Mouse (Mus musculus): ENCODE measurements around the gene Tmem151a. TPM values are rescaled to one million over a fixed set of nuclear protein-coding genes. Genes with fewer than 3 reads are reported as not detected.
"Not testable (repeated sequence)": the region's sequence is repeated elsewhere in the genome, so short reads cannot be mapped to it uniquely, and the experiment has no call there.

Gene Tmem151a
- polyA plus RNA-seq, 1 experiment from 2014 or later = 1.5 TPM

DNA sequence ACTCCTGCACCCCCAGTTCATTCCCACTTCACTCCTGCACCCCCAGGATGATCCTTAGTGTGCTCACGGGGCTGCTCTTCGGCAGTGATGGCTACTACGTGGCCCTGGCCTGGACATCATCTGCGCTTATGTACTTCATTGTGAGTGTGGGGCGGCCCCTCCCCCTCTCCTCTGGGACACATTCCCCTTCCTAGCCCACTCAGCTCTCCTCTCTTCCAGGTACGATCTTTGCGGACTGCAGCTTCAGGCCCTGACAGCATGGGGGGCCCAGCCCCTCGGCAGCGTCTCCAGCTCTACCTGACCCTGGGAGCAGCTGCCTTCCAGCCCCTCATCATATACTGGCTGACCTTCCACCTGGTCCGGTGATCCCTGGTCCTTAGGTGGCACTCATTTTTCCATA lies 6.8 kb upstream of the Tmem151a start:
- H3K4me3 ChIP-seq = no peak overlapping the region
- H3K36me3 ChIP-seq = peaks cover 37% of the 10 kb centered on the region
- 85% methylated on average over 10 of the region's 10 CpGs for WGBS
- no peaks in the 10 kb centered on the region for H3K27me3 ChIP-seq
- ATAC-seq (ENCODE audit: low FRiP score) = no peak
- no peaks in the 10 kb centered on the region for H3K9me3 ChIP-seq (replicated peaks)
- H3K27ac ChIP-seq = no peak overlapping the region
- H3K4me2 ChIP-seq (replicated peaks) = no peak overlapping the region
- H3K9ac ChIP-seq = no peak overlapping the region
- peaks cover 54% of the 10 kb centered on the region for H3K4me1 ChIP-seq

DNA sequence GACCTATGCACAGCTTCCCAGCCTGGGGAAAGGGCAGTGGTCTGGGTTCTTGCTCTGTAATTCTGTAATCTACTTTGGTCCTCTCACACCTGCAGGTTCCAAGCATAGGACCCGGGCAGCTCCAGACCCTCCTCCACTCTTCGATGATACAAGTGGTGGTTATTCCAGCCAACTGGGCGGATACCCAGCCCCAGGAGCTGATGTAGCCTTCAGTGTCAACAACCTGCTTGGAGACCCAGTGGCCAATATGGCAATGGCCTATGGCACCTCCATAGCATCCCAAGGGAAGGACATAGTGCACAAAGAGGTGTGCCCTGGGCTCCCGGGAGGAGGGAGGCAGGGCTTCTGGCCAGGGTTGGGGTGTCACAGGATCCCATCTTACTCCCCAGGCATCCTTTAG lies 4.0 kb upstream of the Tmem151a start:
- H3K36me3 ChIP-seq = peaks cover 37% of the 10 kb centered on the region
- WGBS = 91% methylated on average over 4 of the region's 4 CpGs
- no peaks in the 10 kb centered on the region for H3K9me3 ChIP-seq (replicated peaks)
- H3K4me2 ChIP-seq (replicated peaks) = peak overlapping the region; percentile 87
- H3K4me3 ChIP-seq = peak overlapping the region; percentile 84
- H3K27me3 ChIP-seq = peaks cover 23% of the 10 kb centered on the region
- H3K4me1 ChIP-seq = peaks cover 35% of the 10 kb centered on the region
- no peak for ATAC-seq (ENCODE audit: low FRiP score)
- H3K9ac ChIP-seq = peak overlapping the region; percentile 79; the same call in 1 of the 2 replicates
- no peak overlapping the region for H3K27ac ChIP-seq

DNA sequence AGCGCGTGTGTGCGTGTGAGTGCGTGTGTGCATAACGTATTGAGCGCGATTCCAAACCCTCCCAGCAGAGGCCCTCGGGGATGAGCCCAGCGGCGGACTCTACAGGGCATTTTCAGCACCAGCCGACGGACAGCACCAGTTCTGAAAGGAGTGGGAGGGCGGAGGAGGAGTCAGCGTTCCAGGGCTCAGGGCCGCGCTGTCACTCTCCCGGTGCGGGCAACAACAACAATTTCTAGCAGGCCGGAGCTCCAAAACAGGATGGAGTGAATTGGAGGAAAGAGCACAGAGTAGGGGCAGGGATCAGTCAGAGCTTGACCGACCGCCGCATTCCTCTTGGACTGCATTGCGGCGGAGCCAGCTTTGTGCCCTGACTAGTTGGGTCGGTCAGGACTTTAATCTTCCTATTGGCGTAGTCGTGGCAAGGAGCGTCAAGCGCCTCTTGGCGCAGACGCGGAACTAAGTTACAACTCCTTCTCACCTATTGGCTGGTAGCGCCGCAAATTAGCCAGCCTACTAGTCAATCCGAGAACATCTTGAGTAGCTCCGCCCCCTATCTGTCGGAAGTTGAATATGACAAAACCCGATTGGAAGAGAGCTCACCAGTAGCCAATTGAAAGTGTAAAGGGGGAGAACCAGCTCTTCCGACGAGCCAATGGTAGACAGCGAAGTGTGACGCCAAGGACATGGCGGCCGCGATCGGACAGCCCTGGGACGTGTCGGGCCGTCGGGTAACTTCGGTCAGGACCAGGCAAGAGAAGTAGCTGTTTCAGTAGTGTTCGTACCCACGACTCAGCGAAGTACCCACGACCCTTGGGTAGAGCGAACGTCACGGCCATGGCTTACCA lies 2.8 kb upstream of the Tmem151a start, which contains the start of gene Yif1a:
Yif1a (plus strand) TSS at position 655 of the 845 bp plus-strand sequence.
- peak within 1 kb of the TSS; percentile 87 for H3K4me2 ChIP-seq (replicated peaks)
- H3K9ac ChIP-seq = peak within 1 kb of the TSS; percentile 79
- H3K27ac ChIP-seq = peak within 1 kb of the TSS; percentile 85
- no peaks in the 10 kb centered on the region for H3K9me3 ChIP-seq (replicated peaks)
- peak within 1 kb of the TSS; percentile 84 for H3K4me3 ChIP-seq
- under 1% methylated on average over 58 of the region's 58 CpGs for WGBS
- peaks cover 30% of the 10 kb centered on the region for H3K36me3 ChIP-seq
- peak; percentile 92 for ATAC-seq (ENCODE audit: low FRiP score)
- H3K4me1 ChIP-seq = peaks cover 25% of the 10 kb centered on the region
- peaks cover 35% of the 10 kb centered on the region for H3K27me3 ChIP-seq

DNA sequence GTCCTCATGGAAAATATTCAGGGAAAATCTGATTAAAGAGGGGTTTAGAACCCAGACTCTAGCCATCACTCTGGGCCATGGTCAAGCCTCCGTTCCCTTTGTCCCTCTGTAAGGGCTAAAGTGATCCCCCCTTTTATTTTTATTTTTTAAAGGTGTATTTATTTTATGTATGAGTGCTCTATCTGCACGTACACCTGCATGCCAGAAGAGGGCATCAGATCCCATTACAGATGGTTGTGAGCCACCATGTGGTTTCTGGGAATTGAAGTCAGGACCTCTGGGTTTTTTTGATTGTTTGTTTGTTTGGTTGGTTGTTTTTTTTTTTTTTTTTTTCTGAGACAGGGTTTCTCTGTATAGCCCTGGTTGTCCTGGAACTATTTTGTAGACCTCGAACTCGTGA lies 1.2 kb upstream of the Tmem151a start:
- H3K9me3 ChIP-seq (replicated peaks); ATAC-seq (ENCODE audit: low FRiP score); H3K27ac ChIP-seq; H3K9ac ChIP-seq; H3K4me3 ChIP-seq; H3K4me2 ChIP-seq (replicated peaks): not testable (repeated sequence)
- Histone ChIP-seq H3K4me1 (peaks cover 23% of the 10 kb centered on the region), H3K27me3 (peaks cover 51% of the 10 kb centered on the region), H3K36me3 (peaks cover 15% of the 10 kb centered on the region)
- WGBS = 58% methylated on average over 4 of the region's 4 CpGs

DNA sequence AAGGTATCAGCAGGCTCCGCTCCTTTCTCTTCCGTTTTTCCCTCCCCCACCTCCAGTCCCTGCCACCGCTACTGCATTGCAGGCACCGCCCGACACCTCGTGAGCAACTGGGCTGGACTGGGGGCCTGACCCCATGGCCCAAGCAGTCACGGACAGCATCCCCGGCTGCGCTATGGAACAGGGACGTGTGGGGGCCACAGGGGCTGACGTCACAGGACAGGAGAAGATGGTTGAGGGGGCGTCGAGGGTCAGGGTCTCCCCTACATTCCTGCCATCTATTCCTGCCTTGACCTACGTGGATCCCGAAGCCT lies 542 bp downstream of the Tmem151a start:
- Histone ChIP-seq H3K9ac (peak overlapping the region; percentile 63), H3K27me3 (peaks cover 68% of the 10 kb centered on the region), H3K36me3 (0 out of 2 replicates have a peak, but pooled peaks cover 2% of the 10 kb centered on the region), H3K4me1 (peaks cover 23% of the 10 kb centered on the region), H3K4me3 (peak overlapping the region; percentile 49), H3K27ac (no peak overlapping the region), H3K4me2 (replicated peaks) (peak overlapping the region; percentile 83), H3K9me3 (replicated peaks) (no peaks in the 10 kb centered on the region)
- WGBS = 4% methylated on average over 15 of the region's 15 CpGs
- ATAC-seq (ENCODE audit: low FRiP score) = no peak

DNA sequence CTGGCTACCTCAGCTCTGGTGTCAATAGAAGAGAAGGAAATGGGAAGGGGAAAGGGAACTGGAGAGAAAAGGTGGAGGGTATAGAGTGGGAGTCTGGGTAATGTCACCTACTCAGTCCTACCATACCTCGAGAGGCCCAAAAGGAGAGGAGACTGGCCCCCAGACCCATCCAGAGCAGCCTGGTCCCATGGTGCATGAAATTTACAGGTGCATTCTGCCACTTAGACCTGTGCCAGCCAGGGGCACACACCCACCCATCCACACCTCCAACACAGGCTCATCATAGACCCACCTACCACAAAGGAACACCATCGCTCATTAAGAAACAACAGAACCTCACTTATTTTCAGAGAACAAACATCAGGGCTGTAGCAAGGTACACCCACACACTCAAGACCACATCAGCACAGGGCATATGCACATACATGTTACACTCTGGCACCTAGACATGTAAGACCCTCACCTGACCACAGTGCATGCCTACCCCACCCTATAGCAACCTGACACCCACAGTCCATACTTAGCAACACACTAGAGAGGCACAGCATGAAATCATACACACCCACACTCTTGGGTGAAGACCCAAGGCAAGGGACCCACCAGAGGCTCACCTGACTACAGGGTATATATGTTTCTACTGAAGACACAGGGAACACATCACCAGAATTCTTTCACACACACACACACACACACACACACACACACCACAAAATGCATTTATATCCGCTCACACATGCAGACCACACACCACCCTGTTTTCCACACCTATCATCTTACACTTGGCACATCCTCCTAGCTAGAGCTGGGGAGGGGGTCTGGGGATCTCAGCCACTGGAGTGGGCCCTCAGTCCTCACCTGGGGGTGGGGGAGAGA lies 1.1 kb downstream of the Tmem151a start:
- H3K9me3 ChIP-seq (replicated peaks) = no peaks in the 10 kb centered on the region
- 71% methylated on average over 3 of the region's 3 CpGs for WGBS
- H3K9ac ChIP-seq = peak overlapping the region; percentile 63; the same call in 1 of the 2 replicates
- ATAC-seq (ENCODE audit: low FRiP score) = no peak
- H3K4me2 ChIP-seq (replicated peaks) = peak overlapping the region; percentile 83
- peaks cover 19% of the 10 kb centered on the region for H3K4me1 ChIP-seq
- peak overlapping the region; percentile 49 for H3K4me3 ChIP-seq
- no peaks in the 10 kb centered on the region for H3K36me3 ChIP-seq
- H3K27ac ChIP-seq = no peak overlapping the region
- H3K27me3 ChIP-seq = peaks cover 71% of the 10 kb centered on the region

DNA sequence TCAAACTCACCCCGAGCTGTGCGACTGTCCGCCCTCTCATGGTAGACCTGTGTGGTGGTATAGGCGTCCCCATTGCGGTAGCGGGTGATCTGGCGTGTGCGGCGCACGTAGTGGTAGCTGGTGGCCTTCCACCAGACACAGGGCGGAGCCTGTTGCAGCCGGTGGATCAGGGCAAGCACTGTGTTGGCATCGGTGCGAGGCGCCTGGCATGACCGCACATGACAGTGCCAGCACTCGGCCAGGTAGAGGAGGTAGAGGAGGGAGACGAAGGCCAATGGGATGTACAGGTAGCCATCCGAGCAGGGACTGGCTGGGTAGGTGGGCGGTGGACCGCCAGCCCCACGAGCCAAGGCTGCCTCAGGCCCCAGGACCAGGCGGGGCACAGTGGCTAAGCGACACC lies 2.7 kb downstream of the Tmem151a start:
- ATAC-seq (ENCODE audit: low FRiP score) = no peak
- no peak overlapping the region for H3K4me2 ChIP-seq (replicated peaks)
- H3K4me3 ChIP-seq = no peak overlapping the region
- H3K36me3 ChIP-seq = no peaks in the 10 kb centered on the region
- H3K4me1 ChIP-seq = peaks cover 13% of the 10 kb centered on the region
- no peaks in the 10 kb centered on the region for H3K9me3 ChIP-seq (replicated peaks)
- H3K27ac ChIP-seq = no peak overlapping the region
- H3K9ac ChIP-seq = no peak overlapping the region
- H3K27me3 ChIP-seq = peaks cover 75% of the 10 kb centered on the region
- WGBS = 75% methylated on average over 24 of the region's 24 CpGs

DNA sequence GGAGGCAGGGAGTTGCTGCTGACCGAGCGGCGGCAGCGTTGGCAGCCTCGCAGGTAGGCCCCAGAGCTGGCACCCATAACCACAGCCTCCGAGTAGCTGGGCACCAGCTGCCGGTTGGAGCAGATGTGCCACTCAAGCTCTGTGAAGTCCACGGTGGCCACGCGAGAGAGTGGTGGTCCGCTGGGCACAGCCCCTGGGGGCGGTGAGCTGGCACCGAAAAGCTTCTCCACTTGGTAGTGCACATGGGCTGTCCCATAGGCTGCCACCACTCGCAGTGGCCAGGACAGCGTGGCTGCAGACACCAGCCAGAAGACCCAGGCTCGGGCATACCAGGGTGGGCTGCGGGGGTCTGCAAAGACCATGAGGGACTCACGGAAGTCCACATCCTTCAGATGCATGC lies 3.3 kb downstream of the Tmem151a start:
- WGBS = 67% methylated on average over 18 of the region's 18 CpGs
- H3K4me1 ChIP-seq = peaks cover 9% of the 10 kb centered on the region
- no peak overlapping the region for H3K27ac ChIP-seq
- H3K36me3 ChIP-seq = no peaks in the 10 kb centered on the region
- ATAC-seq (ENCODE audit: low FRiP score) = no peak
- no peak overlapping the region for H3K4me3 ChIP-seq
- H3K4me2 ChIP-seq (replicated peaks) = no peak overlapping the region
- no peak overlapping the region for H3K9ac ChIP-seq
- no peaks in the 10 kb centered on the region for H3K9me3 ChIP-seq (replicated peaks)
- peaks cover 75% of the 10 kb centered on the region for H3K27me3 ChIP-seq

DNA sequence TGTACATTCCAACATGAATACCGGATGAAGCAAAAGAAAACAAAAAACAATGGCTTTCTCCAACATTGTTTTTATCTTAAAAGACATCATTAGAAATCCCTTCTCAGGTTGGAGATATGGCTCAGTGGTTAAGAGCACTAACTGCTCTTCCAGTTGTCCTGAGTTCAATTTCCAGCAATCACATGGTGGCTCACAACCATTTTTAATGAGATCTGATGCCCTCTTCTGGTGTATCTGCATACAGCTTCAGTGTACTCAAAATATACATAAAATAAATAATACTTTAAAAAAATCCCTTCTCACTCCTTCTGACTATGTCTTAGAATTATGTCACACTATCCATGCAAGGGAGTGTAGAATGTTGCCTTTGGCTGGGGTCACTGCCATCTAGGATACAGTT lies 6.1 kb downstream of the Tmem151a start:
- Histone ChIP-seq H3K4me2 (replicated peaks) (no peak overlapping the region), H3K27ac (no peak overlapping the region), H3K9ac (no peak overlapping the region), H3K4me3 (no peak overlapping the region), H3K27me3 (peaks cover 57% of the 10 kb centered on the region), H3K4me1 (no peaks in the 10 kb centered on the region), H3K9me3 (replicated peaks) (no peaks in the 10 kb centered on the region), H3K36me3 (no peaks in the 10 kb centered on the region)
- WGBS = 89% methylated on average over 1 of the region's 1 CpGs
- no peak for ATAC-seq (ENCODE audit: low FRiP score)

DNA sequence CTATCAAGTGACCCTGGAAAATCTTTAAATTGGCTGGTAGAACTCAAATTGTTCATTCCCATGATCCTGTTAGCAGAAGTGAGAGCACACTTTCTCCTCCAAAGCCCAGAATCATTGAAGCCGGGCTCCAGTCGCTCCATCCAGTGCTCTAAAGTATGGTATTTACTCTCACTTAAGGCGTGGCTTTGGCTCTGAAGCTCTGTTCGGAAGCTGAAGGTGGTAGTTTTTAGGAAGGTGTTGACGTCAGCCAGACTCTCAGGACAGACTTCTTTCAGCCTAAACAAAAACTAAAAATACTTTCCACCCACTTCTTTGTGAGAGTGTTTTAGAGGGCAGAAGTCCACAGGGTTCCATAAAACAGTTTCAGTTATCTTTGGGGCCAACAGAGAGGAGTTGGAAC lies 11.8 kb downstream of the Tmem151a start:
- Histone ChIP-seq H3K27ac (no peak overlapping the region), H3K27me3 (peaks cover 32% of the 10 kb centered on the region), H3K9me3 (replicated peaks) (no peaks in the 10 kb centered on the region), H3K4me2 (replicated peaks) (no peak overlapping the region), H3K4me3 (no peak overlapping the region), H3K4me1 (peaks cover 41% of the 10 kb centered on the region), H3K9ac (no peak overlapping the region), H3K36me3 (no peaks in the 10 kb centered on the region)
- 45% methylated on average over 5 of the region's 5 CpGs for WGBS
- ATAC-seq (ENCODE audit: low FRiP score) = no peak

DNA sequence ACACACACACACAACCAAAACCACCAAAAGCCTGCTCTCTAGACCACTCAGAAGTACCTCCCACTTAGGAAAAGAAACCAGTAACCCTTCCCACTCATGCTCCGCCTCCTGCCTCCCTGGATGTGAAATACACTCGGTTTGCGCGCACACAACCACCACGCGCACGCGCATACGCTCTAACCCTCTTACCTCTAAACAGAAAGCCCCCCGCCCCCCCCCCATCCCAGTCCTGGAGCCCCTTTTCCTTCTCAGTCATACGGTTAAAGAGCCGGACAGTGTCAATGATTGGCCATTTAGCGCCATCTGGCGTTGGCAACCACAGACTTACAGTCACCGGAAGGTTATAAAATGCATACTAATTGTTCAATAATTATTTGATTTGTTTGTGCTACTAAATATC lies 12.3 kb downstream of the Tmem151a start:
- 2% methylated on average over 15 of the region's 15 CpGs for WGBS
- peaks cover 46% of the 10 kb centered on the region for H3K4me1 ChIP-seq
- ATAC-seq (ENCODE audit: low FRiP score) = peak; percentile 38; the same call in 1 of the 2 replicates
- H3K9ac ChIP-seq = no peak overlapping the region
- H3K27ac ChIP-seq = peak overlapping the region; percentile 87; the same call in 1 of the 2 replicates
- H3K4me2 ChIP-seq (replicated peaks) = peak overlapping the region; percentile 64
- H3K27me3 ChIP-seq = peaks cover 36% of the 10 kb centered on the region
- H3K36me3 ChIP-seq = no peaks in the 10 kb centered on the region
- H3K4me3 ChIP-seq = peak overlapping the region; percentile 10; the same call in 1 of the 2 replicates
- H3K9me3 ChIP-seq (replicated peaks) = no peaks in the 10 kb centered on the region

DNA sequence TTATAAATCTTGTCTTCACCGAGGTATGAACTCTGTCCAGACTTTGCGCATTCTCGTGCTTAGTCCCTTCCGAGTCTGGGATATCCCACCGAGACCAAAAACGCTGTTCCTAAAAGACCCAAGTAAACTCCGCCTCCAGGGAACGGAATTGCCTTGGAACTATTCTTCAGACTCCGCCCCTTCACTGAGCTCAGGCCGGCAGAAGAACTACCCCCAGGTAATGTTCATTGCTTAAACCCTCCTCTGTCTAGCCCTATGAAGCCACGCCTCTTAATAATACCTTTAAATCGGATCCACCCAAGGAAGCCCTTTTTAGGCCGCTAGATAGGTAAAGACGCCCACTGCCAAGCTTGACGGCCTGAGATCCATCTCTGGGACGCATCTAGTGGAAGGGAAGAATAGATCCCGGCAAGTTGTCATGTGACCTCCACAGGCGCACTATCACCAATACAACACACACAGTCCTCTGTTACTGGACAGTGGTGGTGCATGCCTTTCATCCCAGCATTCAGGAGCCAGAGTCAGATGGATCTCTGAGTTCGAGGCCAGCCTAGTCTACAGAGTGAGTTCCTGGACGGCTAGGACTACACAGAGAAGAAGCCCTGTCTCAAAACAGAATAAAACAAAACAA lies 12.8 kb downstream of the Tmem151a start:
- 3% methylated on average over 20 of the region's 20 CpGs for WGBS

More for the DNA sequence above, 12.8 kb downstream of the Tmem151a start:
- peak overlapping the region; percentile 87 for H3K27ac ChIP-seq
- H3K9ac ChIP-seq = peak overlapping the region; percentile 57; the same call in 1 of the 2 replicates
- H3K4me3 ChIP-seq = peak overlapping the region; percentile 31
- H3K4me1 ChIP-seq = peaks cover 51% of the 10 kb centered on the region
- peak; percentile 23 for ATAC-seq (ENCODE audit: low FRiP score)
- peaks cover 41% of the 10 kb centered on the region for H3K27me3 ChIP-seq
- H3K9me3 ChIP-seq (replicated peaks) = no peaks in the 10 kb centered on the region
- no peaks in the 10 kb centered on the region for H3K36me3 ChIP-seq
- peak overlapping the region; percentile 64 for H3K4me2 ChIP-seq (replicated peaks)
